Mouse (Mus musculus): ENCODE data around the gene Tex2. TPM values are rescaled to one million over a fixed set of nuclear protein-coding genes. Genes with fewer than 3 reads are reported as not detected.

Gene Tex2
- polyA plus RNA-seq, 1 experiment from 2014 or later = 16.0 TPM

- in situ Hi-C loops (cut with MboI; ENCODE audit: low pct_unique_long_range_greater_than_20kb) = no loop called here
- DNase-seq (ENCODE audit: low read depth, low spot score) (no peak), ATAC-seq (no peak)
- H3K27me3 ChIP-seq = no peaks in the 10 kb centered on the region
- POLR2A ChIA-PET = no interaction called here
- TF ChIP-seq CTCF (IDR thresholded peaks at IDR 0.05) = no peak
- CTCF ChIA-PET = interaction anchor here (1.1 to 1.7 kb wide), 2 partner anchors 11 to 45 kb away, joined by 3 read pairs; no protein-coding TSS in a partner anchor
Observed at GRCm38 (mm10) chr11:106485611-106486010, 127.6 kb downstream of the Tex2 start.

GRCm38 (mm10) chr11:106484875-106485274 is 128.3 kb downstream of the Tex2 start:
- DNase-seq (ENCODE audit: low read depth, low spot score) (no peak), ATAC-seq (no peak)
- no peak for TF ChIP-seq CTCF (IDR thresholded peaks at IDR 0.05)
- ChIA-PET CTCF (interaction anchor here (1.7 kb wide), 1 partner anchor 44 kb away, joined by 3 read pairs; no protein-coding TSS in a partner anchor), POLR2A (no interaction called here)
- no peaks in the 10 kb centered on the region for H3K27me3 ChIP-seq
- in situ Hi-C loops (cut with MboI; ENCODE audit: low pct_unique_long_range_greater_than_20kb) = no loop called here

- CTCF ChIA-PET = no interaction called here
- no peaks in the 10 kb centered on the region for H3K27me3 ChIP-seq
- DNase-seq (ENCODE audit: low read depth, low spot score) = no peak
- ATAC-seq = no peak
- POLR2A ChIA-PET = no interaction called here
- in situ Hi-C loops (cut with MboI; ENCODE audit: low pct_unique_long_range_greater_than_20kb) = no loop called here
- no peak for TF ChIP-seq CTCF (IDR thresholded peaks at IDR 0.05)
Observed at GRCm38 (mm10) chr11:106482867-106483266, 130.4 kb downstream of the Tex2 start.

- POLR2A ChIA-PET = no interaction called here
- H3K27me3 ChIP-seq = no peaks in the 10 kb centered on the region
- CTCF ChIA-PET = interaction anchor here (0.9 to 1.4 kb wide), 2 partner anchors 17 to 22 kb away, joined by 3 to 6 read pairs; no protein-coding TSS in a partner anchor
- ATAC-seq = no peak
- no peak for DNase-seq (ENCODE audit: low read depth, low spot score)
- TF ChIP-seq CTCF (IDR thresholded peaks at IDR 0.05) = no peak
- in situ Hi-C loops (cut with MboI; ENCODE audit: low pct_unique_long_range_greater_than_20kb) = no loop called here
Observed at GRCm38 (mm10) chr11:106481651-106482050, 131.6 kb downstream of the Tex2 start.

GRCm38 (mm10) chr11:106480530-106480885 is 132.7 kb downstream of the Tex2 start:
- POLR2A ChIA-PET = no interaction called here
- TF ChIP-seq CTCF (IDR thresholded peaks at IDR 0.05) = no peak
- CTCF ChIA-PET = interaction anchor here (0.9 to 1.1 kb wide), 2 partner anchors 11 to 16 kb away, joined by 4 to 5 read pairs; no protein-coding TSS in a partner anchor
- in situ Hi-C loops (cut with MboI; ENCODE audit: low pct_unique_long_range_greater_than_20kb) = no loop called here
- DNase-seq (ENCODE audit: low read depth, low spot score) = no peak
- ATAC-seq = no peak
- no peaks in the 10 kb centered on the region for H3K27me3 ChIP-seq

GRCm38 (mm10) chr11:106479619-106480529 is 133.3 kb downstream of the Tex2 start:
- ATAC-seq = no peak
- no peak for DNase-seq (ENCODE audit: low read depth, low spot score)
- no peak for TF ChIP-seq CTCF (IDR thresholded peaks at IDR 0.05)
- no peaks in the 10 kb centered on the region for H3K27me3 ChIP-seq
- in situ Hi-C loops (cut with MboI; ENCODE audit: low pct_unique_long_range_greater_than_20kb) = no loop called here
- POLR2A ChIA-PET = no interaction called here
- CTCF ChIA-PET = interaction anchor here (0.9 to 1.1 kb wide), 2 partner anchors 12 to 15 kb away, joined by 4 to 5 read pairs; no protein-coding TSS in a partner anchor

- ChIA-PET POLR2A (no interaction called here), CTCF (interaction anchor here (0.7 kb wide), 1 partner anchor 12 kb away, joined by 3 read pairs; no protein-coding TSS in a partner anchor)
- no peak for ATAC-seq
- in situ Hi-C loops (cut with MboI; ENCODE audit: low pct_unique_long_range_greater_than_20kb) = no loop called here
- no peak for DNase-seq (ENCODE audit: low read depth, low spot score)
- no peak for TF ChIP-seq CTCF (IDR thresholded peaks at IDR 0.05)
- H3K27me3 ChIP-seq = no peaks in the 10 kb centered on the region
Observed at GRCm38 (mm10) chr11:106478745-106479144, 134.5 kb downstream of the Tex2 start.

GRCm38 (mm10) chr11:106477505-106478160 is 135.6 kb downstream of the Tex2 start:
- no peak for TF ChIP-seq CTCF (IDR thresholded peaks at IDR 0.05)
- H3K27me3 ChIP-seq = no peaks in the 10 kb centered on the region
- ChIA-PET CTCF (no interaction called here), POLR2A (no interaction called here)
- no peak for ATAC-seq
- no peak for DNase-seq (ENCODE audit: low read depth, low spot score)
- in situ Hi-C loops (cut with MboI; ENCODE audit: low pct_unique_long_range_greater_than_20kb) = no loop called here

- no peaks in the 10 kb centered on the region for H3K27me3 ChIP-seq
- DNase-seq (ENCODE audit: low read depth, low spot score) = no peak
- in situ Hi-C loops (cut with MboI; ENCODE audit: low pct_unique_long_range_greater_than_20kb) = no loop called here
- POLR2A ChIA-PET = interaction anchor here (0.9 to 1.1 kb wide), 2 partner anchors 11 to 14 kb away, joined by 3 to 4 read pairs; no protein-coding TSS in a partner anchor
- TF ChIP-seq CTCF (IDR thresholded peaks at IDR 0.05) = no peak
- CTCF ChIA-PET = interaction anchor here (0.8 to 1.3 kb wide), 2 partner anchors 8 to 11 kb away, joined by 3 read pairs; no protein-coding TSS in a partner anchor
- ATAC-seq = no peak
Observed at GRCm38 (mm10) chr11:106475309-106475708, 137.9 kb downstream of the Tex2 start.

GRCm38 (mm10) chr11:106471629-106472028 is 141.6 kb downstream of the Tex2 start:
- CTCF ChIA-PET = no interaction called here

GRCm38 (mm10) chr11:106468509-106468908 is 144.7 kb downstream of the Tex2 start:
- H3K27me3 ChIP-seq = no peaks in the 10 kb centered on the region
- no peak for ATAC-seq
- in situ Hi-C loops (cut with MboI; ENCODE audit: low pct_unique_long_range_greater_than_20kb) = no loop called here
- ChIA-PET CTCF (no interaction called here), POLR2A (no interaction called here)
- TF ChIP-seq CTCF (IDR thresholded peaks at IDR 0.05) = no peak
- no peak for DNase-seq (ENCODE audit: low read depth, low spot score)

More at GRCm38 (mm10) chr11:106471629-106472028, 141.6 kb downstream of the Tex2 start:
- TF ChIP-seq CTCF (IDR thresholded peaks at IDR 0.05) = no peak
- ATAC-seq = no peak
- POLR2A ChIA-PET = no interaction called here
- no peak for DNase-seq (ENCODE audit: low read depth, low spot score)
- in situ Hi-C loops (cut with MboI; ENCODE audit: low pct_unique_long_range_greater_than_20kb) = no loop called here
- no peaks in the 10 kb centered on the region for H3K27me3 ChIP-seq

Measured in Patski (cell line).